Mouse (Mus musculus) thymus, adult 2 months (tissue): ENCODE data around the gene Chn2. TPM values are rescaled to one million over a fixed set of nuclear protein-coding genes. Genes with fewer than 3 reads are reported as not detected.

Experiments used
- DNase-seq: peaks from one replicate; pipeline ENCODE4 v3.0.0; 2021
- H3K27ac ChIP-seq: fragments of 200-500 bp; 2 replicates; pipeline ENCODE4 v1.5.1; 2012; ENCODE audit warnings: low read length, control low read depth; ENCODE audit not compliant: control insufficient read depth, insufficient read depth
- H3K27me3 ChIP-seq: fragments of 200-500 bp; 2 replicates; pipeline ENCODE4 v1.6.1; 2012; ENCODE audit warnings: mild to moderate bottlenecking, low read length, moderate library complexity, mixed read lengths; ENCODE audit not compliant: control insufficient read depth, insufficient read depth
- H3K36me3 ChIP-seq: fragments of 200-500 bp; 2 replicates; pipeline ENCODE4 v1.6.1; 2012; ENCODE audit warnings: mild to moderate bottlenecking, low read length, moderate library complexity; ENCODE audit not compliant: control insufficient read depth, insufficient read depth
- H3K4me1 ChIP-seq: fragments of 200-500 bp; replicated peaks from 2 replicates; pipeline ENCODE4 v1.6.1; 2012; ENCODE audit warnings: low read length; ENCODE audit not compliant: control insufficient read depth, insufficient read depth
- H3K4me3 ChIP-seq: fragments of 200-500 bp; 2 replicates; pipeline ENCODE4 v1.5.1; 2012; ENCODE audit warnings: mild to moderate bottlenecking, low read length, control low read depth, moderate library complexity; ENCODE audit not compliant: control insufficient read depth, insufficient read depth
- CTCF ChIP-seq: fragments of 200-500 bp; IDR thresholded peaks from 2 replicates; pipeline ENCODE4 v1.5.1; 2012; ENCODE audit warnings: mild to moderate bottlenecking, control low read depth, low read length, moderate library complexity, borderline replicate concordance; ENCODE audit not compliant: control insufficient read depth, poor library complexity, insufficient read depth; ENCODE audit errors: extremely low read depth
- POLR2A ChIP-seq: fragments of 200-500 bp; IDR thresholded peaks from 2 replicates; pipeline ENCODE4 v1.6.1; 2012; ENCODE audit warnings: mild to moderate bottlenecking, low read length, control low read depth, moderate library complexity; ENCODE audit not compliant: control insufficient read depth, poor library complexity, insufficient read depth; ENCODE audit errors: extremely low read depth
- WGBS: fragments of 180-500 bp; shearing (Covaris S2); methylation state at CpG from one replicate; pipeline ENCODE4 v1.1.7; 2018; 5-methylcytosine and 5-hydroxymethylcytosine counted together
- polyA plus RNA-seq: library from polyadenylated mRNA; depleted of rRNA; stranded (reverse); fragments of >200 nt; gene quantifications from 2 replicates; pipeline ENCODE4 v1.2.3, GENCODE M21; 2012

Chn2 gene
- polyA plus RNA-seq, 1 experiment, result 7.6 TPM

DNA sequence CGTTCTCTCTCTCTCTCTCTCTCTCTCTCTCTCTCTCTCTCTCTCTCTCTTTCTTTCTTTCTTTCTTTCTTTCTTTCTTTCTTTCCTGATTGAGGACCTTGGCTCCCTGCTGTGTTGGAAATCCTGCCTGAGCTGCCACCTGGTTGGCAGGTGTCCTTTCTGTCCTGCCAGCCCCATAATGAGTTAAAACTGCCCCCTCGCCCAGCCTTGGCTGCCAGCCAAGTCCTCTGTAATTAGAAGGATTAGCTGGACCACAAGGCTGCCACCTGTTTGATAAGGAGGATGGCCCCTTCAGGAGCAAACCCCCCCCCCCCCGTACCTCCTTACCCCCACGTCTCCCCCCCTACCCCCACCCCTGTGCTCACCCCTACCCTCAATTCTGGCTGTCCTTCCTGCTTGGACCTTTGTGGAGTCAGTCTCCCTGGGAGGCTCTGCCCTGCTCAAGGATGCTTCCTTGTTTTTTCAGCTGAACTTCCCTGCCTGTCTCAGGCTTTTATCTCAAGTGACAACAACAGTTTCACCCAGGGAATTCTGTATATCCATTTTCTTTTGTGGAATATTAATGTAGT is 72.1 kb downstream of the Chn2 start:
- 31% methylated on average over 4 of the region's 4 CpGs for WGBS
- Histone ChIP-seq H3K27me3 (no peaks in the 10 kb centered on the region), H3K4me1 (0 out of 2 replicates have a peak, but pooled peaks cover 2% of the 10 kb centered on the region), H3K36me3 (no peaks in the 10 kb centered on the region), H3K27ac (no peak overlapping the region), H3K4me3 (no peak overlapping the region)
- TF ChIP-seq POLR2A, result no peak
- TF ChIP-seq CTCF, result no peak
- DNase-seq, result no peak

- 90% methylated on average over 5 of the region's 5 CpGs for WGBS
- Histone ChIP-seq H3K27me3 (no peaks in the 10 kb centered on the region), H3K4me3 (no peak overlapping the region)
These were observed 74.0 kb downstream of the Chn2 start for GRCm38 (mm10) chr6:54113338-54113737.

GRCm38 (mm10) chr6:54114412-54114811 is 75.1 kb downstream of the Chn2 start:
- TF ChIP-seq CTCF (no peak), POLR2A (no peak)
- Histone ChIP-seq H3K36me3 (no peaks in the 10 kb centered on the region), H3K27me3 (no peaks in the 10 kb centered on the region), H3K4me3 (no peak overlapping the region), H3K27ac (no peak overlapping the region), H3K4me1 (peaks cover 6% of the 10 kb centered on the region)
- DNase-seq, result no peak
- WGBS, result 93% methylated on average over 6 of the region's 6 CpGs

More at GRCm38 (mm10) chr6:54113338-54113737, 74.0 kb downstream of the Chn2 start:
- TF ChIP-seq POLR2A (no peak), CTCF (no peak)
- no peaks in the 10 kb centered on the region for H3K36me3 ChIP-seq
- no peak for DNase-seq
- H3K27ac ChIP-seq, result no peak overlapping the region
- H3K4me1 ChIP-seq, result 0 out of 2 replicates have a peak, but pooled peaks cover 2% of the 10 kb centered on the region

- 27% methylated on average over 9 of the region's 9 CpGs for WGBS
- no peak for DNase-seq
- Histone ChIP-seq H3K4me3 (no peak overlapping the region), H3K27ac (no peak overlapping the region), H3K36me3 (no peaks in the 10 kb centered on the region), H3K27me3 (no peaks in the 10 kb centered on the region), H3K4me1 (peaks cover 17% of the 10 kb centered on the region)
- TF ChIP-seq POLR2A (no peak), CTCF (no peak)
These were observed 76.9 kb downstream of the Chn2 start for GRCm38 (mm10) chr6:54116299-54116698.

DNA sequence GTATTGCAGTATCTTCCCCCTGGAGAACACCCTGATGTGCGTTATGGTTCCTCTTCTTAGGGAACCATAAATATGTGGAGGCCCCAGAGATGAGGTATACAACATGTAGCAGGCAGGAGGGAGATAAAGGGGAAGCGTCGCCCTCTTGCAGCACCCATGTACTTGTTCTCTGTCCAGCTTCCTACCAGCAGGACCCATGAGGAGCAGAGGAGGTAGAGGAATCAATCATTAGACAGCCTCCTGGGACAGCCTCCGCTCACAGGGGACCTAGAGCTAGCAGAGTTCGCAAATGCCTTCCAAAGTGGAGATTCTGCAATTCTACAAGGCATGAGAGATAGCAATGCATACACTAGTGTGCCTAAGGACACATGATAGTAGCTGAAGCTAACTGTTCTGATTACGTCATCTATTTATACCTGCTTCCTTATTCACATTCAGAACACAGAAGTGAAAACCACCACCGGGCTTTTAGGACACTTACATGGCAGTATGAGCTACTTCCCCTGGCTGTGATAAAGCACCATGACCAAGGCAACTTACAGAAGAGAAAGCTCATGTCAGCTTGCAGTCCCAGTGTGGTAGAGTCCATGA is 77.7 kb downstream of the Chn2 start:
- Histone ChIP-seq H3K27me3 (no peaks in the 10 kb centered on the region), H3K4me1 (peaks cover 17% of the 10 kb centered on the region), H3K27ac (no peak overlapping the region), H3K36me3 (no peaks in the 10 kb centered on the region), H3K4me3 (no peak overlapping the region)
- no peak for TF ChIP-seq CTCF
- no peak for TF ChIP-seq POLR2A
- DNase-seq, result no peak
- 56% methylated on average over 7 of the region's 7 CpGs for WGBS

DNA sequence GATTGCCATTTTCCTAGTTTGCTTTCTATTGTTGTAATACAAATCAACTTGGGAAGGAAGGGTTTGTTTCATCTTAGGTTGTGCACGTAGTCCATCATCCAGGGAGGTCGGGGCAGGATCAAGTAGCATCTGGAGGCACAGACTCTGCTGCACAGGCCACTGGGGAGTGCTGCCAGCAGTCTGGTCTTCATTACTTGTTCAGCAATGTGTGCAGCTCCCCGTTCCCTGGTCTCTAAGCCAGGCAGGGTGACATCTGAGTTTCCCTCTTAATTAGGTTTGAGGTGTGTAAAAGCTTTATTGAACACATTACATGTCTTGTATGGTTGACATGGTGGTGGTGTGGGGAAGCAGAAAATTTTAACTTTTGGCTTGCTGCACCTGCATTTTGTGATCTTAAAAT is 79.0 kb downstream of the Chn2 start:
- DNase-seq, result no peak
- Histone ChIP-seq H3K4me1 (peaks cover 15% of the 10 kb centered on the region), H3K27me3 (no peaks in the 10 kb centered on the region), H3K36me3 (no peaks in the 10 kb centered on the region), H3K27ac (no peak overlapping the region), H3K4me3 (no peak overlapping the region)
- WGBS, result 90% methylated on average over 3 of the region's 3 CpGs
- TF ChIP-seq POLR2A (no peak), CTCF (no peak)
